Mouse (Mus musculus): ENCODE measurements around the gene Fmo4. TPM values are rescaled to one million over a fixed set of nuclear protein-coding genes. Genes with fewer than 3 reads are reported as not detected.
"Not testable (repeated sequence)": the region's sequence is repeated elsewhere in the genome, so short reads cannot be mapped to it uniquely, and the experiment has no call there.

The Fmo4 gene
- total RNA-seq, 2 experiments from 2014 or later, result not detected

DNA sequence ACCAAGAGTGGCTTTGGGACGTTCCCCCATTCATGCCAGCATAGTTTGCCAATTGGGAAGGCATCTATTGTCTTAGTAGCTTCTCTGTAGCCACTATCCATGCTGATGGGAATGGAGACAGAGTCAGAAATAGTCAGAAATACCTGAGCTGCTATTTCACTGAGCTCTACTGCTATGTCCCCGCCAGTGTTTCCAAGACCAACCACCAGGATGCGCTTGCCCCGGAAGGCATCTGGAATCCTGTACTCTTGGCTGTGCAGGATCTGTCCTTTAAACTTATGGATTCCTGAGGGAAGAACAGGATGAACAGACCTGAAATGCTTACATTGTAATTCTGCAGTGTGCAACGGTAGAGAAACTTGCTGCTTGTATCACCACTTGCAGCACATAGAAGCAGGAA lies 8.8 kb downstream of the Fmo4 start:
- DNase-seq, result no peak
- intact Hi-C loops (cut with DNase I), result no loop called here

DNA sequence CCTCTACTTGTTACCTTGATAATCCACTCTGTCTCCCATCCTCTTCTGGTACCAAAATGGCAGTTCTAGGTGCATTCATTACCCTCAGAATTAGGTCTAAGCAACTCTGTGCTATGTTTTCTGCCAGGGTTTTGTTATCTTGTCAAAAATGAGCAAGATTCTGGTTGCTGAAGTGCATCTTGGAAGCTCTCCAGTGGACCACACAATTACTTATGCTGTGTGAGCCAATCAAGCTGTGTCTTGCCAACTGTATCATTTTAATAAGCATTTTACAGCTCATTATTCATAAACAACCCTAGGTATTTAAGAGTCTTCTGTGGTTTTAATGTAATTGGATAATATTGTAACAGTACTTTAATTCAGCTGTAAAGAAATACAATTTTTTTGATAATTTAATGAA lies 17.3 kb downstream of the Fmo4 start:
- intact Hi-C loops (cut with DNase I), result no loop called here
- no peak for DNase-seq

DNA sequence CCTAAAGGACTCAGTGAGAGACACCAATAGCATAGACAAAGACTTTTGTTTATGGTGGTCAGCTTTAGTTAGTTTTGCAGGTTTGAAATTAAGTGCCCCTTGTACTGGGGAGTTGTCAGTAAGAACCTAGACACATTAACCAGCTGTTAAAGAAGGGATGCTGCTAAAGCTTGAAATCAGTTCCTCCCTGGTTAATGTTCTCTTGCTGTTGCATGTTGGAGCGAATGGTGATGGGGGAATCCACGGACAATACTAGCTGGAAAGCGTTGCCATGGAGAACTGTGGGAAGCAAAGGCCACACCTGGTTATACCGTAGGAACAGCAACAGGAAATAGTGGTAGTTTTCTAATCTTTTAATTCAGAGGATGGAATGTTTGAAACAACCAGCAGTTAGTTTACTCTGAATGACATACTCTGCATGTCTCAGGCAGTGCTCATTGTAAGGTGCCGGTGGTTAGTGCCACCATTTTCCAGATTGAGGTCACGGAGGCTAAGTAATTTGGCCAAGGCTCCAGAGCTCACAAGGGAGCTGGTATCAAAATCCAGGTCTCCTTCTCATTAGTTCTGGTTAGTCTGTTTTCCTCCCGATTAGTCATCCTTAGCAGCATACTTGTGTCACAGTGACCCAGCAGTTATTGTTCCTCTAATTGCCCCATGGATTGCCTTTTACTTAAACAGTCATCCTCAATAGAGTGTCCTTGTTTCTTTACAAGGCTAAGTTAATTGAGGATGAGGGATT lies 21.3 kb downstream of the Fmo4 start:
- intact Hi-C loops (cut with DNase I), result no loop called here
- DNase-seq, result no peak

DNA sequence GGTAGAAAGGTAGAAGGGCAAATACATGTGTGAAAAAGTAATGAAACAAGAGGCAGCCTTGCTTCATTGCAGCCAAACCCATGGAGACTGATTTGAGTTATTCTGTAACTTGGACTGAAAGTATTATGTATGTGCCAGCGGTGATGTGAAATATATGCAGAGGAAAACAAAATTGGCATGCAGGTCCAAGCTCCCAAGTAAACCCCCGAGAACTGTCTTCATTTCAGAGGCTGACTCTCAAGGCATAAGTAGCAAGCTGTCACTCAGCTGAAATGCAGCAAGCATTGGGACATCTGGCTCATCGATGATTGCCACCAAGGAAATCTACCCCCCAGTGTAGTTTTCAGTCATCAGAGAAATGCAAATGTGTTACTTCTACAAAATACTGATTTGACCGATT lies 28.6 kb downstream of the Fmo4 start:
- DNase-seq, result no peak
- intact Hi-C loops (cut with DNase I), result no loop called here

DNA sequence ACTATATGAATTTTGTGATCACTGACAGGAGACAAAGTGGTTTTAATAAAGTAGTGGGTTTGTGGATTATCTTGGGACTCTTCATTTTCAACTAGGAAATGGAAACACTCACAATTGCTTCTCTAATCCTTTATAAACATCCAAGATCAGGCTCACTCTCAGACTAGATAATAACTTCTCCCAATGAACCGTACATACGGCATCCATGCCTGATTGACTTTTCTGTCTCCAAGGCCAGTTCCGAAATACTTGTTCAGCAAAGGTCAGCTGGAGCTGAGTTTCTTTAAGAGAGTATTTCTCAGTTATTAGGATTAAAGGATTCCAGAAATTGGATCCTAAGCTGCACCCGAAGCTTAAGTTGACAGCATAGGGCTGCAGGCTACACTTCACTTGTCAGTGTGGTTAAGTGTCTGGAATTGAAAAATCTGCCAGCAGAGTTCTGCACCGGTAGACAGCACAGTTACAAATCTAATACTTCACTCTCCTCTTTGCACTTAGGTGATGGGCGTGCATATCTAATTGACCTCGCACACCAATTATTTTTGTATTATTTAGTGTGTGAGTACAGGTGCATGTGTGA lies 30.0 kb downstream of the Fmo4 start:
- DNase-seq, result no peak
- intact Hi-C loops (cut with DNase I), result no loop called here

DNA sequence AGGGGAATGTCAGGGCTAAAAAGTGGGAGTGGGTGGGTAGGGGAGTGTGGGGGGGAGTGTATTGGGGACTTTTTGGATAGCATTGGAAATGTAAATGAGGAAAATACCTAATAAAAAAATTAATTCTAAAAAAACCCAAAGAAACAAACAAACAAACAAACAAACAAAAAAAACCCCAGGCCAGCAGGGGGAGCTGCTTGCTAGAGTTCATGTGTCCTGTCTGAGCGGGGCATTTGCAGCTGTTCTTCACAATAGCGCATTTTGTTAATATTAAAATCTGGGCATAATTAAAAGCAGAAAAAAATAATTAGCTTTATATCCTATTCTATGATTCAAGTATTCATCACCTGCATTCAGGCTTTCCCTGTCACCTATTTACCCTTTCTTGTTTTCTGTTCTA lies 32.7 kb downstream of the Fmo4 start:
- DNase-seq; intact Hi-C loops (cut with DNase I): not testable (repeated sequence)

DNA sequence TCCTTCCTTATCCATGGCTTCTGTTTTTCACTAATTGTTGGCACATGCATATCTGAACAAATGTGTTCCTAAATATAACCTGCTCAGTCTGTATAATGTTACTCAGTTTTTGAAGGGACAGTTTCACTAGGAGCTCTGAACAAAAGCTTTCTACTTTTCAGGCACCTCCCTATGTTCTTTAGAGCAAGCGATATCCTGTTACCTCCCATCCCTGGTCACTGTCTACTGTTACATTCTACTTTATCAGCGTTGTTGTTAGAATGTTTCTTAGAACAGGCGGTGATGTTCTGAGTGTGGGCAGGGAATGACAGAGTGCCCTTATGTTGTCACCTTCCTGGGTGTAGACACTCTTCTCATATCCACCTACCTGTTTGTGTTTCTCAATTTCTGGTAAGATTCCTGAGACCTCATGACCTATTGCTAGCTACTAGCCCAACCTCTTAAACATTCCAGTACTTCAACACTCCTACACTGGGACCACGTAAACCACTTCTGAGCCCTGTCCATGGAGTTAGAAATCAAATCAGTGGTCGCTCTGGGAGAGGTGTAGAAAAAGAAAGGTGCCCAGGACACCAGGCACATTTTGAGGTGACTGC lies 35.7 kb downstream of the Fmo4 start:
- intact Hi-C loops (cut with DNase I), result no loop called here
- DNase-seq, result no peak

DNA sequence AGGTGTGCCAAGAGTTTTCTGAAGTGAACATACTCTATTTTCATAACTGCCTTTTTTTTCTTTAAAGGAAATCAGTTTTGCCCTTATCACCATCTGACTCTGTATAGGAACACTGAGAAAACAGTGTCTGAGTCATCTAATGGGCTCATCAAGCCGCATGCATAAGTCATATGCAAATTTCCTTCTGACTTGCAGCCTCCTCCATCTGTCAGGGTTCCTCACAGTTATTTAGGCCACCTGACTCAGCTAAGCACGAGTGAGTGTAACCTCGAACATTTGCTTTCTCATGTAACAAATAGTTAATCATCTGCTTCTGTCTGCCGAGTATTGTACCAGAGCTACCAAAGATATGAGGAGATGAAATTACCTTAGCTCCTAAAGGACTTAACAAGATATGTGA lies 40.1 kb downstream of the Fmo4 start:
- no peak for DNase-seq

DNA sequence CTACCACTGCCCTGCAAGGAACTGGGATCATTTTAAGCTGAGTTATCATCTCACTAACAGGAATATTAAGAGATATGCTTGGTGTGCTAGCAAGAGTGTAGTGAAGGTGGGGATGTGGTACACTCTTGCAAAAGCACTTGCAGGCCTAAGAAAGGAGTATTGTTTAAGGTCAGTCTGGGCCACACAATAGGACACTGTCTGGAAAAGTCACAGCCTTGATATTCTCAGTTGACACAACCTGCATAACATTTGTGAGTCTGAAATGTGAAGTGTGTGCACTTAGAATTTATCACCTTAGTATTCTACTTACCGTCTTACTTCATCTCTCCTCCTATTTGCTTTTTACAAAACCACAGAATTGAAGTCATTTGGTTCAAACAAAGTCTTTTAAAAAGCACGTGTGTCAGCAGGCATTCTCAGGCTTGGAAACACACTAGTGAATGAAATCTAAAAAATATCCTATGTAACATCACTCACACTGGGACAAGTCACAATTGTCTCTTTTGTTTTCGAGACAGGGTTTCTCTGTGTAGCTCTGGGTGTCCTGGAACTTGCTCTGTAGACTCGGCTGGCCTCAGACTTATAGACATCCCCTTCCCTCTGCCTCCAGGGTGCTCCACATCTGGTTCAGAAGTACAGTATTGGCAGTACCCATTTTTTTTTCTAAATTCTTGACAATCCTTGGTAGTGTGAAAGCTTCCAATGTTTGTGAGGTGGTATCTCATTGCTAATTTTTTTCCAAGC lies 42.0 kb downstream of the Fmo4 start:
- intact Hi-C loops (cut with DNase I), result no loop called here
- DNase-seq, result no peak

More for the DNA sequence above, 40.1 kb downstream of the Fmo4 start:
- intact Hi-C loops (cut with DNase I), result no loop called here

DNA sequence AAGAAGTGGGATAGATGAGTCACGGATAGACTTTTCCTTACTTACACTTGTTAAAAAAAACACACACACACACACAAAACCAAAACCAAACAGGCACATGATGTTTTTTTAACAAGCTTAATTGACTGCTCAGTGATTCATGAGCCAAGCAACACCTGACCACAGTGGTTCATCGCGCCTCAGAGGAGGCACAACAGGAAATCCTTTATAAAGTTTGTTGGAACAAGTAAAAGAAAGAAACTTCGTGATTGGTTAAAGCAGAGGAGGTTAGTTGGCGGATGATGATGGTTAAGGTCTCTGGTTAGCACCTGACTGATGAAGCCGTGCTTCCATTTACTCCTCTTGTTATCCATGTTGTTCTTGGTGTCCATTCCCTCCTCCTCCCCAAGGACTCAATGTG lies 61.8 kb downstream of the Fmo4 start:
- intact Hi-C loops (cut with DNase I), result no loop called here
- no peak for DNase-seq

DNA sequence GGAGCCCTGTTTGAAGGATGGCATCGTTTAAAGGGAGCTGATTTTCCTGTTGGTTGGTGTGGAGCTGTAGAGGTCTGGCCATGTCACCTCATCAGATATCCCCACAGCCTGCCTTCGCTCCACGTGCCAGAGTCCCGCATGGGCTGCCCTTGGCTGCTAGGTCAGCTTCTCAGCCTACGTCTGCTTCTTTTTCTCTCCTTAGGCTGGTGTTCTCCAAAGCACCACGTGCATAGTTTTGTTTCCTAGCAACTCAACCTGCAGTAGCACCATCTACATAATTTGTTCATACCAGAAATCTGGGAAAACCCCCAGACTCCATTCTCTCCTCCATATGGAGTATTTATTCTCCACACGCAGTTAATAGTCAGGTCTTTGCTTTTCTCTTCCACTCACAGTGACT lies 64.2 kb downstream of the Fmo4 start:
- no peak for DNase-seq

DNA sequence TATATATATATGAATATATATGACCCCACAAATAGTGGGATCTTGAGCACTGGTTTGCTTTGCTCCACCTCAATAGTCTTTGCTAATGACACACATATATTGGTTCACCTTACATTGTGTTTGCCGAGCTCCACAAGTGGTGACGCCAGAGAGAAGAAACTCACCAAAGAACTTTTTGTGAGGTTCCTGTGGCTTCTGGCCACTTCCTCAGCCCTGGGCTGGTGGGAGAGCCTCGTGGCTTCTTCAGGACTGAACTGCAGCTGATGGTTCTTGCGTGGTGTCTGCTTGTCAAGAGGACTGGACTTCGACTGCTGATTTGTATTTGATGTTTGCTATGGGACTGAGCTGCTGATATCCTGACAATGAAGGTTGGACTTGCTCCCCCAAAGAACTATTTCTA lies 65.0 kb downstream of the Fmo4 start:
- DNase-seq, result no peak
- intact Hi-C loops (cut with DNase I), result no loop called here

More for the DNA sequence above, 64.2 kb downstream of the Fmo4 start:
- intact Hi-C loops (cut with DNase I), result no loop called here

Other genes starting within 250 kb of the Fmo4 start
- 10 to 100 TPM; 61.1 to 63.2 TPM for gene Vamp4, start 243.5 kb downstream of the Fmo4 start, total RNA-seq (2021)
- gene Myoc, start 174.8 kb downstream of the Fmo4 start, total RNA-seq (2021), result under 1 TPM; 0.24 to 0.28 TPM
- gene Myocos, start 155.8 kb downstream of the Fmo4 start, total RNA-seq (2021), result not detected
- 100 to 1,000 TPM; 224 TPM for gene Prrc2c, start 73.4 kb downstream of the Fmo4 start, total RNA-seq (2021)
- gene Fmo1, start 52.6 kb upstream of the Fmo4 start, total RNA-seq (2021), result 10 to 100 TPM; 28.6 to 30.7 TPM
- gene Fmo2, start 84.8 kb upstream of the Fmo4 start, total RNA-seq (2021), result under 1 TPM; 0.28 TPM
- gene Fmo6, start 123.5 kb upstream of the Fmo4 start, total RNA-seq (2021), result not detected
- not detected for gene Fmo3, start 170.6 kb upstream of the Fmo4 start, total RNA-seq (2021)

Data from left cerebral cortex, postnatal 4 days (tissue).